Mouse (Mus musculus) yolk sac, embryonic 10.5 days (tissue): ENCODE data around the gene Gfpt1.

Source experiments
- DNase-seq: peaks from one replicate; pipeline ENCODE4 v3.0.0-alpha.2; 2017; ENCODE audit warnings: low spot score

Gfpt1 gene

DNA sequence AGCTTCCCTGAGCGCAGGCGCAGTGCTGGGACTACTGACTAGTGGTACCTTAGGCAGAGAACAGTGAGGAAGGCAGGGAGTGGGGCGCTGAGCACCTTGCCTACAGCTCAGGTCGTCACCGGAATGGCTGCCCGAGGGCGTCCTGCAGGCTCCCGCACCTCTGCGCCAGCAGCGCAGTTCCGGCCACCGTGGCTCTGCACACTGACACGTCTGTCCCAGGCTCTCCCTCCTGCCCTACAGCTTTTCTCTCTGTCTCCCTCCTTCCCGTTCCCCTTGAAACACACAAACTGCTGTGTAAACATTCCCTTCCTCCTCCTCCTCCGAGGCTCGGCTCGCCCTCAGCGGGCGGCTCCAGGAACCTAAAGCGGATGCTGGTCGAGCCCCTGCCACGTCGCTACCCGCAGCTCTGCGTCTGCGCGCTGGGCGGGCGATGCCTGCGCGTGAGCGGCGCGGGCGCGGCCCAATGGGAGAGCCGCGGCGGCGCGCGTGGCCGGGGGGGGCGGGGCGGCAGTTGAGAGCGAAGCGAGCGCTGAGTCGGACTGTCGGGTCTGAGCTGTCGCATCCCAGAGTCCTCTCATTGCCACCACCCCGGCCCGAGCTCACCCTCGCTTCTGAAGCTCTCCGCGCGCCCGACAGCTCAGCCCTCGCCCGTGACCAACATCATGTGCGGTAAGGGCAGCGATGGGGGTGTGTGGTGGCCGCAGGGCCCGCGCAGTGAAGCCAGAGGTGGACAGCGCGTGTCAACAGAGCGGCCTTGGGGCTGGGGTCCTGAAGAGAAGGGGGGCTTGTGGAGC, at the start of gene Gfpt1:
Gfpt1 (plus strand) TSS at position 510 of the 794 bp plus-strand sequence.
- peak; percentile 95 for DNase-seq

DNA sequence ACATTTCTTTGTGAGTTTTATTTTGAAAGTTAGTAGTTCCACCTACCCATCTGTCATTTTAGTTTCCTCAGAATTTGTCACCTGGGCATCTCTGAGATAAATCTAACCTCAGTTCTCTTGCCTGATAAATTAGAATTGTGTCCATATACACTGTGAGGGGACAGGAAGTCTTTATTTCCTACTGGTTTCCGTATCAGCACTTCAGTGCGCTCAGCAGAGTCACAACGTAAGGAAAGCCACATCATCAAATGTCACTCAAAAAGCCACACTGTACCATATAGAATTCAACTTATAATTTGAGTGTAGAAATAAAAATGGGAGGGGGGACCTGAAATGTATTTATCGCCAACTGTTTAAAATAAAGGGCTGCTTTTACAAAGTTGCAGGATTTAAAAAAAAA, 48.4 kb upstream of the Gfpt1 start:
- DNase-seq: no peak

DNA sequence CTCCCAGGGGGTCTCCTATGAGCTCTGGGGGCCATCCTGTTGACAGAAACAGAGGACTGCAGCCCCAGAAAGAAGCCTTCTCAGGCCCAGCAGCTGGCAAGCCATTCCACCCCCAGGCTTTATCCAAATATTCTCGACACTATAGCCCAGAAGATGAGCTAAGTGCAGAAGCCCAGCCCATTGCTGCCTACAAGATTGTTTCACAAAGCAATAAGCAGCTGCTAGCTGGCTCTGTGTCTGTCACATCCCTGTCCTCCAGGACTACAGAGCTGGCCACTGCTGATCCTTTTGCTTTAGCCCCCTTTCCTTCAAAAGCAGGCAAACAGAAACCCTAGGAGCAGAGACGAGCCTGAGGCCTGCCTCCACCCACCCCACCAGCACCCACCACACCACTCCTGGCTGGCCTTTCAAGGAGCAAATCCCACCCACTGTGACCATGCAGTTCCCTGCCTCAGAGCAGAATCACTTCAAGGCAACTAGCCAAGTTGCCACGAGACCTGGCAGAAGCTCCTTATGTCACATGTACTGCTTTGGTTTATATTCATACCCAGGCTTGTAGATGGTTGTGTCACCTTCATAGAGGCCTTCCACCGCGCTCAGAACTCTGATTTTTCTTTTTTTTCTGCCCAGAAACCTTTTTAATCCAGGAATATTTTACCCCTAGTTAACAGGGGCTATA, 45.9 kb upstream of the Gfpt1 start:
- no peak for DNase-seq

DNA sequence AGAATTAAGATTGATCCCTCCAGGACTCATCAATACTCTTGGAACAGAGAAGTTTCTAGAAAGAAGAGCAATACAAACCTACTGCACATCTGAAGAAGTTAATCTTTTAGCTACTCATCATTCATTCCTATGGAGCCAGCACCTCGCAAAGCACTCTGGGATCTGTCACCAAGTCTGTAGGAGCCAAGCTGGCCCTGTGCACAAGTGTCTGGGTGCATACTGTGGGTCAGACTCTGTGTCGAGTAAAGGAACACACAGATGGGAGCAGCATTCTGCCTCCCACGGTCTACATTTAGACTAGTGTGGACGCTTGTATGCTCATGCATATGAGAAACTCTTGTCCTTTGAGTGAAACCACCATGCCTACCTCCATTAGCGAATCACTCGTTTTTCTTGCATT, 45.3 kb upstream of the Gfpt1 start:
- no peak for DNase-seq

DNA sequence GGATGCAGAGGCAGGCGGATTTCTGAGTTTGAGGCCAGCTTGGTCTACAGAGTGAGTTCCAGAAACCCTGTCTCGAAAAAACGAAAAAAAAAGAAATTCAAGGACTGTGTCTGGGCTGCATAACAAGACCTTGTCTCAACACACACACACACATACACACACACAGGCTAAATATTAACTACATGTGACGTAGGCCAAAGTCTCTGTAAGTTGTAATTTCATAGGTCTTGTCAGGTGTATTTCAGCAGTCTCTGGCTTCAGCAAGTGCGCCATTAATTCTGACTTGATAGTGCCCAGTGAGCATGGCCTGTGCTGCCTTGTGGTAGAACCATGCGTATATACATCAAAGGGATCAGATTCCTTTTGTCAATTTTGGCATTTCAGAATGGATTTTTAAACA, 40.7 kb upstream of the Gfpt1 start:
- DNase-seq: peak; percentile 42

DNA sequence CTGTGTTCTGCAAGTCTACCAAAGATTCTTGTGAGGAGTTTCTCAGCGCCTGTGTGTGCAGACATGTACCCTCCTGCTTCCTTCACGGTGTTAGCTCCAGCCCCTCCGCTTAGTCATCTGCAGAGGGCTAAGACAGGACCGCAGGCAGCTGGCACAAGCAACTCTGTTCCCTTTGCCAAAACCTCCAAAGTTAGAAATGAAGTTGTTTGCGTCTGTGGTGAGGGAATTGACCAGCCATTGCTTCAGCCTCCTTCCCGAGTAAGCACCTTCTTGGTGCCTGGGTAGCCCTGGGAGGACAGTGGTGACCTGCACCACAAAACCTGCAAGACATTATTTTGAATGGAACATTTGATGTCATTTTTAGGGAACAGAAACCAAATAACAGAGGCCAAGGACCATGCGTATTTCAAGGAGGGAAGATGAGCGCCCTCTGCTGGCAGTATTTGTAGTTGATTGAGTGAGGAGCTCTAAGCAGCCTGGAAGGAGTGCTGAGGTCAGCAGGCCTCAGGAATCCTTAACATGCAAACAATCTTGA, 40.1 kb upstream of the Gfpt1 start:
- peak; percentile 85 for DNase-seq

DNA sequence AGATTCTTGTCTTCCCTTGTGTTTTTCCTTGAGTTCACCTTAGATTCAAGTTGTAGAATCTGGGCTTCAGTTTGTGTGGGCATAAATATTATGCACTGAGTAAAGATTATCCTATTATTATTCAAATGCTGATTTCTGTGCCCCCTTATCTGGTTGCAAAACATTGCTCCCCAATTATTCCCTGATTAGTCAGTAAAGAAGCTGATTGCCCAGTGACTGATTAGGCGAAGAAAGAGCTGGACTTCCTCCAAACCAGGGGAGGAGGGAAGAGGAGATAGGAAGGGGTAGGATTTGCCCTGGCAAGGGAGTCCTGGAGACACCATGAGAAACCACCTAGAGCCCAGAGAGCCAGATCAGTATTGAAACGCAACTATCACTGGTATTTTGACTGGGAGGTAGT, 38.5 kb upstream of the Gfpt1 start:
- DNase-seq: no peak

DNA sequence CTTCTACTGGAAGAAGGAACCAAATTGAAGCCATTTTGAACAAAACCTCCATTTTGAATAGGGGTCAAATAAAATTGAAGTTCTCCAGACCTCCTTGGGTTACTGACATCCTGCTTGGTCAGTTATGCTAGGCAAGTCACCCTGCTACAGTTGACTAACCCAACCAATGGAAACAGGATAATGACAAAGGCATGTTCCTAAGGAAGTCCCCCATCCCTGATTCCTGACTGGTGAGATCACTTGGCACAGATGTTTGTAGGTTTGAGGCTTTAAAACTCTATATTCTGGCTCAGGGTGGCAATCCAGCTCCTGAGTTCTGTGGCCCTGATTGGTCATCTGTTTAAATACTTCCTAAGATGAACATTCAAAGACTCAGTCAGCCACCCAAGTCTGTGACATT, 37.1 kb upstream of the Gfpt1 start:
- DNase-seq: no peak

DNA sequence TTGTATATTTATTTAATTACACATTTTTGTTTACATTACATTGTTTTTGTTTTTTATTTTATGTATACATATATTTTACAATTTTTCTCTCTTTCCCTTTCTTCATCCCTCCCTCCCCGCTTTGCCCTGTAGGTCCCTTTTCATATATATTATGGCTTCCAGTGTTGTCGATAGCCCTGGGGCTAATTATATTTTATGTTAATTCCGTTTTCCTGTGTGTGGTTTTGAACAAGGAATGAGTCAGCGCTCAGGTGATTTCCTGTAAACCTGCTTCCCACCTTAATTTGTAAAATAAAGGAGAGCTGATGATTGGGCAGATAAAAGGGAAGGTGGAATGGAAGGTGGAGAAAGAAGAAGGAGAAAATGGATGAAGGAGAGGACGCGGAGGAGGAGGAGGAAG, 33.8 kb upstream of the Gfpt1 start, which contains the start of gene Nfu1:
Nfu1 (plus strand) TSS at position 350 of the 400 bp plus-strand sequence.
- no peak for DNase-seq

DNA sequence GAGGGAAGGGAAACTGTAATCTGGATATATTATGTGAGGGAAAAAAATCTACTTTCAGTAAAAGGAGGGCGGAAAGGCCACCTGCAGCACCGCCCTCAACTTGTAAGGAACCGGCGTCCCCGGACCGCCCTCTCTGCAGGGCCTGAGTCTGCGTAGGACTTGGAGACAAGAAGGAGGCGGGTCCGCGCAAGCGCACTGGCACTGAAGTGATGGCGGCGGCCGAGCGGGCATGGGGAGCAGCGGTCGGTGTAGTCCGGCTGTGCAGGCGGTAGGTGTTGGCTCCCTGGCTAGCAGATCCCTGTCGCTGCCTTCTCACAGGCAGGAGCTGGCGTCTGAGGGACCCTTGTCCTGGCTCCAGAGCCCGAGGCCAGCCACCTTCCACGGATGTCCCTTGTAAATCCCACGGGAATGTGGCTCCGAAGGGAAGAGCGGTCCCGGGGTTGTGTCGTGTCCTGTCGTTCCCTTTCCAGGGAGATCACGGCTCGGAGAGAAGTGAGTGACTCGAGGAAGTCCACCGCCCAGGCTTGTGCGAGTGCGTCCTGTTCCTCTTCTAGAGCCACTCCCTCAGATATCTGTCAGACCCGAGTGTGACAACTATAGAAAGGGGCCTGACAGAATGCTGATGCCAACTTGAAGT, 32.8 kb upstream of the Gfpt1 start:
- peak; percentile 91 for DNase-seq

DNA sequence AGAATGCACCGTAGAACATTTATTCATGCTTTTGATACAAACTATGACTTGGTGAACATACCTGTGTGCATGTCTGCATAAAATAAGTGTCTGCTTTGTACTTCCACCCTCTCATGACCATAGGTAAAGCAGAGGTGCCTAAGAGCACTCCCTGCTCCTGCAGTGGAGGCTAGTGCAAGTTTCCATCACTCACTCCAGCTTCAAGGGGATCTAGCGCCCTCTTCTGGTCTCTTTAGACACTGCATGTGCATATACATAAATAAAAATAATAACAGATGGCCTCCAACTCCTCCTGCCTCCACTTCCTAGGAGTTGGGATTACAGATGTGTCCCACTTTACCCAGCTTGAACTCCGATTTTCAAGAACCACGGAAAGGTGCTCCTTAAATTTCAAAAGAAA, 25.7 kb upstream of the Gfpt1 start:
- DNase-seq: no peak

DNA sequence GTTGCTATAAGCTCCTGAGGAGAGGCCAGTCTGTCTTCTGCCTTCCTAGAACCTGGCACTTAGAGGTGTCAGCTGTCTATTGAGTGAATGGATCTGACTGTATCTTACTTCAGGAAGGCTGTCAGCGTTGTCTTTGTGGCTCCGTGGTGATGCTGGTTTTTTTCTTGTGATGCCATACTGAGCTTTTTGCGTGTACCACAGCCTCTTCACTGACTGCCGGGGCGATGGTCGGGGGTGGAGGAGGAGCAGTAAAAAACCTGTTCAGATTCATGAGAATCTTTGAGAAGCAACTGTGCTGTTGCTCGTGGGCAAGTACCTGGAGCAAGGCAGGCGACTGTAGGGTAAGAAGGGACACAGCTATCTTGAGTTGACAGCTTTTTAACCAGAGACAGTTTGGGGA, 23.8 kb upstream of the Gfpt1 start:
- DNase-seq: no peak

DNA sequence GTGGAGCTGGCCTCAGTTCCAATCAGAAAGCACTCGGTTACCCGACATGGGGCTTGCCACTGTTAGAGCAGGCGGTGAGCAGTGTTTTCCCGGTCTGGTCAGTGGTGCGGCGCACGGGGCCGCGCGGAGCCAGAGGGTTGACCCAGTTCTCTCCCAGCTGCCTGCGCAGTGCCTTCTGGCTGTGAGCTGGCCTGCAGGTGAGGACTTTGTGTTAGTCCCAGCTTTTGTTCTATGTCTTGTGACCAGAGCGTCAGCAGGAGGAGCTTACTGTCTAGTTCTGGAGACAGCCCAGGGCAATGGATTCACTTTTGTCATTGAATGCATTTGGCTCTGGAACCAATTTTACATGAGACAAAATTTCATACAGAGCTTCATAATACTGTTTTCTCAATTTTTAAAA, 20.9 kb upstream of the Gfpt1 start:
- no peak for DNase-seq

DNA sequence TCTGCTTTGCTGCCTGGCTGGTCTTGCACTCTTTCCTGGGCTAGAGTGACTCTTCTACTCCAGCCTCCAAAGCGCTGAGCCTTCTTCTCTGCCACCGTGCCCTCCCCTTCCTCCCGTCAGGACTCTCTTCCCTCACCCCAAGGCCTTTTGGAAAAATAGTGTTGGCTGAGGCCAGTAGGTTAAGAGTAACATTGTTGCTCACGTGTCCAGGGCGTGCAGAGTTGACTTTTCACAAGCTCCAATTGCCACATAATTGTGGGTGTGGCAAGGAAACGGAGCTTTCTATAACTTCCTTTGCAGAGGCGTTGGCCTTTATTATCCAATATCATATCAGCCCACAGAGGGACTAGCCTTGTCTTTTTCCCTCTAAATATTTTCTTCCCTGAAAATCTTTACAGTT, 15.7 kb upstream of the Gfpt1 start:
- no peak for DNase-seq

DNA sequence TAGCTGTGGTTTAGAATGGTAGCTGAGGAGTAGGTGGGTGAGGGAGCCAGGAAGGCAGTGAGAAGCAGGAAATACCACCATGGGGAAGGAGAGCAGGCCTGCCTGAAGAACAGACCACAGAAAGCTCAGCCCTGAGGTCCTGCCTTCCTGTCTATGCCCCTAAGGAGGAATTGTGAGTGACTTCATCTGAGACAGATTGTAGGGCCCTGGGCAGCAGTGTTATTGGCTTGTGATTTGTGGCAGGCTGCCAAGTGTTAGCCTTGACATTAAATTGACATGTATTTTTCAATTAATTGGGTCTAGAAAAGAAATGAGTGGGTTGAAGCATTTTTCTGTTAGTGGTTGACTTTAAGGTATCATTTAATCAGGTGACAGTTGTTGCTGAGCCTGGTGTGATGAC, 13.8 kb upstream of the Gfpt1 start:
- DNase-seq: no peak

DNA sequence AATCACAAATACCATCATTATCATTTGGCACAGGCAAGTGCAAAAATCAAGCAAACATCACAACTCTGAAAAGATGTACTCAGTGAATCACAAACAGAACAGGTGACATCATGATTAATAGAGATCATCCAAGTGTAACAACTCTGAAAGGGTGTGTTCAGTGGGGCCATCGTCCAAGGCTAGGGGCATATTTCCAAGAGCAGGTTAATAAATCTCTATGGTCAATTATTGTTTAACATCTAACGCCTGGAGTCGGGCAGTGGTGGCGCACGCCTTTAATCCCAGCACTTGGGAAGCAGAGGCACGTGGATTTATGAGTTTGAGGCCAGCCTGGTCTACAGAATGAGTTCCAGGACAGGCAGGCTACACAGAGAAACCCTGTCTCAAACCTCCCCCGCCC, 11.3 kb upstream of the Gfpt1 start:
- DNase-seq: peak; percentile 21

DNA sequence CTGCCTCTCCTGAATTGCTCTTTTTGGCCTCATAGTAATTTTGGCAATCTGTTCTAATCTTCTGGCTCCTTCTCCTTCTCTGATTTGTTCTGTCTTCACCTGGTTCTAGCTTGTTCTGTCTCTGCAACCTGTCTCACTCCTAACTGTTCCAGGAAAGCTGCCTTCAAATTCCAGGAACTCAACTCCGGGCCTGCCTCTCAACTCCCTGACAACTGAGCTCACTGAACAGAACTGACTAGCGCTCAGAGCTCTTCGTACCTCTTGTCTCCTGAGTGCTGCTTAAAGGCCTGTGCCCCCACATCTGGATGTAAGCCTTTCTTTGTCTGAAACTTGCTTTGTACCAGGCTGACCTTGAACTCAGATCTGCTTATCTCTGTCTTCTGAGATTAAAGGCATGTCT, 10.2 kb upstream of the Gfpt1 start:
- peak; percentile 61 for DNase-seq

DNA sequence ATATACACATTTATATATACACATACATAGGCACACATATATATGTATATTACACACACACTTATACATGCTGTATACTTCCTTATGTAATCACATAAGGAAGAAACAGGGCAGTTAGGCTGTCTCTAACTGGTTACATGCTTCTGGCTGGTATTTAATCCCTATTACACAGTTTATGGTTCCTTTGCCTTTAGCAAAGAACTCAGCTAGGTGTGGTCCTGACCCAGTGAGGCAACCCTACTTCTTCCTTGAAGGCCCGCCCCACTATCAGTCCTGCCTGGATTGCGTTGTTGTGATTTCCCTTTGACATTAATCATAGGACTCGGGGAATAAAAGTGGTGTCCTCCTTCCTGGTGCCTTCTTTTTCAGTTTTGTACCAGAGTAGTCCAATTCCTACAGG, 8.3 kb upstream of the Gfpt1 start:
- no peak for DNase-seq

DNA sequence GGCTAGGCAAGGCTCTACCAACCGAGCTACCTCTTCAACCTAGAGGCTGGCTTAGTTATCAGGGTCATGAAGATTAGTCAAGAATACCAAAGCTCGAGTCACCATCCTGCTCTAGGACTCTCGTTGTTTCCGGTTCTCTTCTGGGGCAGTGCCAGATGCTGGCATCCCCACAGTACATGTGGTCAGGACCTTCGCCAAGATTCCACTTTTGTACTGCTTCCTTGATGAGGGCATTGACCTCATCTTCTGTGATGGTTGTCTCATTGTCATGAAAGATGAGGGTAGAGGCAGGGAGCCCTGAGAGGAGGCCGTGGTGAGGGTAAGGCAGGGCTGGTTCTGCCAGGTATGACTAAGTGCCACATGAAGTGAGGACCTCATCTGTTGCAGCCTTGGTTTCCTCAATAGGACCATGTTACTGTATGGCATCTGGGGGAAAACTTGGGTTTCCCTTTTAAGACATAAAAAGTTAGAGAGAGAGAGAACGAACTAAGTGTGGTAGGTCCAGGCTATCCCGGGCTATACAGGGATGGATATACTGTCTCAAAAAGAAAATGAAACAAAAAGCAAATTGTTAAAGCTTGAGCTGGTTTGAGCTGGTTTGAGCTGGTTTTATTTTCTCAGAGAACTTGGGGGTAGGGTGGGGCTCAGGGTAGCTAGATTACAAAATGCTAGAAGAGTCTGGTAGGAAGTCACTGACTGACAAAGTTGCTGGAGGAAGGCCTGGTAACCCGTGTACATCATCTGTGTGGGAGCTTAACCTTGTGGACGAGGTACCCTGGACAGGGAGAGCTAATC, 4.6 kb upstream of the Gfpt1 start:
- no peak for DNase-seq

DNA sequence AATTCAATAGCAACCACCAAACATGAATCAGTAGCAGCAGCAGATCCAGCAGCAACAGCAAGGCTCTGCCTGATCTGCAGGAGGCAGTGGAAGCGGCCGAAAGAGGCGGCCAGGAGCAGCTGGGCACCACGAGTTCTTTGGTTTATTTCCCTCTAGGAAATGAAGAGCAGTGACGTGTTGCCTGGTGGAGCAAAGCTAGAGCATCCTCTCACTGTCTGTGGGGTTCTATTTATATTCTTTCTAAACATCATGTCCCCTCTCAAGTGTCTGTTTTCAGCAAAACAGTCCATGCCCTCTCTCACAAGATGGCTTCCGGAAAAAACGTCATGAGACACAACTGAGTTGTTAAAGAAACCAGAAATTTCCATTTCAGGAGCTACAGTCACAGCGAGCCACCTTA, 3.5 kb upstream of the Gfpt1 start:
- DNase-seq: no peak

DNA sequence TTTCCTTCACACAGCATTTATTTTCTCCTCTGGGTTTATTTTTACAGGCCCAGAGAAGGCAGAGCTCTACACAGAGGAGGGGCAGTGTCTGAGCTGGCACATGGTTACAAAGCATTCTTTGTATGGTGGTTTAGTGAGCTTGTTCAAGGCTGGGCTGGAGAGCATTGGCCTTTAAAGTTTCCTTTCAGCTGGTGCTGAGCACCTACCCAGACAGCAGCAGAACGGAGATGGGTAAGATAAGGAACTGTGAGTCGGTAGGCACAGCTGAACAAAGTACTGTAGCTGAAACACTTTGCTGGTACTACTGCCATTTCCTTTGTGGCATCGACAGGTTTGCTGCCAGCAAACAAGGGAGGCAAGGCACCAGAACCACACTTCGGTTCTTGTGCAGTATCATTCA, 1.7 kb upstream of the Gfpt1 start:
- DNase-seq: no peak

DNA sequence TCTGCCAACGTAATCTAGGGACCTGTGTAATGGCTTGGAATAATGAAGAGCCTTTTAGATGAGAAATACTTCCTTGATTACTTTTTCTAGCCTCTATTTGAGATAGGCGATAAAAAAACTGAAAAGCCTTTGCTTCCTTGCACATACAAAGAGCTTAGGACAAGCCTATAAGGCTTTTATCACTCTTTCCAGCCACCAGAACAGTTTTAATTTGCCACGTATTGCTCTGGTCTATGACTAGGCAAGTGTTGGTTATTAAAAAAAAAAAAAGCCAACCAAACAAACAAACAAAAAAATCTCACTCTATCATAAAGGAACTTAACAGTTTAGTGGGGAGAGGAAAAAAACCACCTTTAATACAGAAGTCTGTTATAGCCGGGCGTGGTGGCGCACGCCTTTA, 1.2 kb upstream of the Gfpt1 start:
- no peak for DNase-seq
